Mouse (Mus musculus): Measurements from ENCODE around the gene Jpt1. TPM values are rescaled to one million over a fixed set of nuclear protein-coding genes. Genes with fewer than 3 reads are reported as not detected.

Gene Jpt1
- polyA plus RNA-seq, 1 experiment from 2014 or later: 1,336 TPM

DNA sequence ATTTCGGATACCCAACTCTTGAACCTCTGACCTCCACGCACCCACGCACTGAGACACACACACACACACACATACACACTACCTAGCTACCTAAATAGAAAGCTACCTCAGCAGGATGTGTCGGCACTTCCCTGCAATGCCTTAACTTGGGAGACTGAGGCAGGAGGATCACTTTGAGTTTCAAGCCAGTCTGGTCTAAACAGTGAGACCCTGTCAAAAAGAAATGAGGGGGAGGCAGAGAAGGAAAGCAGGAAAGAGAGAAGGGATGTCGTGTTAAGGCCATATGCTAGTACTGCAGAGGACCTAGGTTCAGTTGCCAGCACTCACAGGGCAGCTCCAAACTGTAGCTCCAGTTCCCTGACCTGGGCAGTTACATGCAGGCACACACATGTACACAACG lies 834 bp upstream of the Jpt1 start:
- ATAC-seq: no peak
- peaks cover 21% of the 10 kb centered on the region for H3K4me1 ChIP-seq (ENCODE audit: control insufficient read depth, insufficient read depth, low read depth, low read length)
- H3K4me2 ChIP-seq (ENCODE audit: low read length): no peak overlapping the region
- 76% methylated on average over 6 of the region's 6 CpGs for WGBS
- no peaks in the 10 kb centered on the region for H3K9me3 ChIP-seq (ENCODE audit: control insufficient read depth, low read length)
- no peak overlapping the region for H3K27ac ChIP-seq (ENCODE audit: low read depth, low read length)
- no peak overlapping the region for H3K4me3 ChIP-seq (ENCODE audit: low read length)
- no peaks in the 10 kb centered on the region for H3K36me3 ChIP-seq (ENCODE audit: control insufficient read depth, insufficient read depth, low read length)
- H3K27me3 ChIP-seq (replicated peaks; ENCODE audit: control insufficient read depth, insufficient read depth, low read length): no peaks in the 10 kb centered on the region
- no peak overlapping the region for H3K9ac ChIP-seq (ENCODE audit: low read depth, low read length)

- H3K27ac ChIP-seq (ENCODE audit: low read depth, low read length): peak overlapping the region; percentile 94
- WGBS: under 1% methylated on average over 57 of the region's 57 CpGs
- H3K9ac ChIP-seq (ENCODE audit: low read depth, low read length): peak overlapping the region; percentile 100
- H3K27me3 ChIP-seq (replicated peaks; ENCODE audit: control insufficient read depth, insufficient read depth, low read length): no peaks in the 10 kb centered on the region
- no peaks in the 10 kb centered on the region for H3K36me3 ChIP-seq (ENCODE audit: control insufficient read depth, insufficient read depth, low read length)
- peak; percentile 69 for ATAC-seq
- H3K4me2 ChIP-seq (ENCODE audit: low read length): peak overlapping the region; percentile 84
- peak overlapping the region; percentile 100 for H3K4me3 ChIP-seq (ENCODE audit: low read length)
- H3K4me1 ChIP-seq (ENCODE audit: control insufficient read depth, insufficient read depth, low read depth, low read length): peaks cover 30% of the 10 kb centered on the region
- H3K9me3 ChIP-seq (ENCODE audit: control insufficient read depth, low read length): no peaks in the 10 kb centered on the region
Measured at GRCm38 (mm10) chr11:115513271-115514237, 633 bp downstream of the Jpt1 start.

DNA sequence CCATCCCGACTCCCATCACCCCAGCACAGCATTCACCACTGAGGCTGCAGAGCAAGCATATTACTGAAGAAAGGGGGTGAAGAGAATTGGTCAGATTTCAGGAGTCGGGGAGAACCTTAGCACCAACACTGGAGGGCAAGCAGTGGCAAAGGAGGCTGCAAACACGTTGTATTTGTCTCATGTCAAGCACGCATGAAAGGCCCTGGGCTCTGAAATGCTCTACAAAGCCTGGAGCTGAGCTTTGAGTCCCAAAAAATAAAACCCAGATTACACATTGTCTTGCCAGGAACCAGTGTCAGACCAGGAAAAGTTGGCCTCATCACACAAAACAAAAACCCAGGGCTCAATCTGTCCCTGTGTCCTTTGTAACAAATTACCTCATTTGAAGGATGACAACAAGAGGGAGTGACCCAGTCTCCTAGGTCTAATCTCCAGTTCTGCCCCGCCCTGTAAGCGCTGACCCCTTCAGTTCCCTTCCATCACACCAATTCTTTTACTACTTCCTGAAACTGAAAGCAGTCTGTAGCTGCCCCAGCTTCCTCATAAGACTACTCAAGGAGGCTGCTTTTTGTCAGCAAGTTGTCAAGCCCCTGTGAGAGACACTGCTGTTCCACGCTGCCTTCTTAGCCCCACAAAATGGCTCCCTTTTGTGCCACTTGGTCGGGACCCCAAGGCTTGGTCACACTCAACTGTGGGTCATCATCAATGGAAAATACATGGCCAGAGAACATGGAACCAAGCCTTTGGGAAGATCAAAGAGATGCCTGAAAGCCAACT lies 1.6 kb downstream of the Jpt1 start:
- Histone ChIP-seq H3K4me3 (ENCODE audit: low read length) (peak overlapping the region; percentile 100), H3K27ac (ENCODE audit: low read depth, low read length) (peak overlapping the region; percentile 94), H3K4me1 (ENCODE audit: control insufficient read depth, insufficient read depth, low read depth, low read length) (peaks cover 39% of the 10 kb centered on the region), H3K9me3 (ENCODE audit: control insufficient read depth, low read length) (no peaks in the 10 kb centered on the region), H3K27me3 (replicated peaks; ENCODE audit: control insufficient read depth, insufficient read depth, low read length) (no peaks in the 10 kb centered on the region), H3K36me3 (ENCODE audit: control insufficient read depth, insufficient read depth, low read length) (no peaks in the 10 kb centered on the region), H3K4me2 (ENCODE audit: low read length) (peak overlapping the region; percentile 84), H3K9ac (ENCODE audit: low read depth, low read length) (peak overlapping the region; percentile 100)
- ATAC-seq: no peak
- WGBS: 13% methylated on average over 8 of the region's 8 CpGs

GRCm38 (mm10) chr11:115512004-115512403 lies 2.2 kb downstream of the Jpt1 start:
- peak overlapping the region; percentile 100 for H3K4me3 ChIP-seq (ENCODE audit: low read length)
- H3K27ac ChIP-seq (ENCODE audit: low read depth, low read length): peak overlapping the region; percentile 94
- peak overlapping the region; percentile 84 for H3K4me2 ChIP-seq (ENCODE audit: low read length)
- peak overlapping the region; percentile 100 for H3K9ac ChIP-seq (ENCODE audit: low read depth, low read length)
- H3K36me3 ChIP-seq (ENCODE audit: control insufficient read depth, insufficient read depth, low read length): no peaks in the 10 kb centered on the region
- no peaks in the 10 kb centered on the region for H3K9me3 ChIP-seq (ENCODE audit: control insufficient read depth, low read length)
- peaks cover 42% of the 10 kb centered on the region for H3K4me1 ChIP-seq (ENCODE audit: control insufficient read depth, insufficient read depth, low read depth, low read length)
- no peaks in the 10 kb centered on the region for H3K27me3 ChIP-seq (replicated peaks; ENCODE audit: control insufficient read depth, insufficient read depth, low read length)
- ATAC-seq: no peak
- WGBS: 12% methylated on average over 3 of the region's 3 CpGs

GRCm38 (mm10) chr11:115511121-115511520 lies 3.1 kb downstream of the Jpt1 start:
- 43% methylated on average over 2 of the region's 2 CpGs for WGBS
- H3K27me3 ChIP-seq (replicated peaks; ENCODE audit: control insufficient read depth, insufficient read depth, low read length): no peaks in the 10 kb centered on the region
- H3K9ac ChIP-seq (ENCODE audit: low read depth, low read length): peak overlapping the region; percentile 100
- peak overlapping the region; percentile 94; the same call in 1 of the 2 replicates for H3K27ac ChIP-seq (ENCODE audit: low read depth, low read length)
- H3K4me3 ChIP-seq (ENCODE audit: low read length): peak overlapping the region; percentile 100
- peaks cover 43% of the 10 kb centered on the region for H3K4me1 ChIP-seq (ENCODE audit: control insufficient read depth, insufficient read depth, low read depth, low read length)
- H3K4me2 ChIP-seq (ENCODE audit: low read length): peak overlapping the region; percentile 84
- H3K9me3 ChIP-seq (ENCODE audit: control insufficient read depth, low read length): no peaks in the 10 kb centered on the region
- no peak for ATAC-seq
- H3K36me3 ChIP-seq (ENCODE audit: control insufficient read depth, insufficient read depth, low read length): no peaks in the 10 kb centered on the region

DNA sequence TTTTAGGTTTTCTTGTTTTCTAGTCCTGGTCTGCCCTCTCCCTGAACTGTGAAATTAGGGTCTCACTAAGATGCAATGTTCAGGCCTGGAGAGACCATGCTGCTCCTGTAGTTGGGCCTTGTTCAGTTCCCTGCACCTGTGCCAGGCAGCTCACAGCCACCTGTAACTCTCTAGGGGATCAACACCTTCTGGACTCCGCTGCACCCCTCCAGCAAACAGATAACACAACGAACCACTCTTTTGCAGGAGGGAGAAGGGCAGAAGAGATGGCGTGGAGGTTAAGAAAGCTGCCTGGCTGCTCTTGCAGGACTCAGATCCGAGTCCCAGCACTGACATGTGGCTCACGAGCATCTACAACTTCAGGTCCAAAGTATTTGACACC lies 3.7 kb downstream of the Jpt1 start:
- H3K4me3 ChIP-seq (ENCODE audit: low read length): peak overlapping the region; percentile 100
- H3K4me2 ChIP-seq (ENCODE audit: low read length): peak overlapping the region; percentile 84
- no peaks in the 10 kb centered on the region for H3K9me3 ChIP-seq (ENCODE audit: control insufficient read depth, low read length)
- no peaks in the 10 kb centered on the region for H3K36me3 ChIP-seq (ENCODE audit: control insufficient read depth, insufficient read depth, low read length)
- no peak for ATAC-seq
- H3K27me3 ChIP-seq (replicated peaks; ENCODE audit: control insufficient read depth, insufficient read depth, low read length): no peaks in the 10 kb centered on the region
- peaks cover 43% of the 10 kb centered on the region for H3K4me1 ChIP-seq (ENCODE audit: control insufficient read depth, insufficient read depth, low read depth, low read length)
- no peak overlapping the region for H3K27ac ChIP-seq (ENCODE audit: low read depth, low read length)
- WGBS: 43% methylated on average over 5 of the region's 5 CpGs
- peak overlapping the region; percentile 100 for H3K9ac ChIP-seq (ENCODE audit: low read depth, low read length)

DNA sequence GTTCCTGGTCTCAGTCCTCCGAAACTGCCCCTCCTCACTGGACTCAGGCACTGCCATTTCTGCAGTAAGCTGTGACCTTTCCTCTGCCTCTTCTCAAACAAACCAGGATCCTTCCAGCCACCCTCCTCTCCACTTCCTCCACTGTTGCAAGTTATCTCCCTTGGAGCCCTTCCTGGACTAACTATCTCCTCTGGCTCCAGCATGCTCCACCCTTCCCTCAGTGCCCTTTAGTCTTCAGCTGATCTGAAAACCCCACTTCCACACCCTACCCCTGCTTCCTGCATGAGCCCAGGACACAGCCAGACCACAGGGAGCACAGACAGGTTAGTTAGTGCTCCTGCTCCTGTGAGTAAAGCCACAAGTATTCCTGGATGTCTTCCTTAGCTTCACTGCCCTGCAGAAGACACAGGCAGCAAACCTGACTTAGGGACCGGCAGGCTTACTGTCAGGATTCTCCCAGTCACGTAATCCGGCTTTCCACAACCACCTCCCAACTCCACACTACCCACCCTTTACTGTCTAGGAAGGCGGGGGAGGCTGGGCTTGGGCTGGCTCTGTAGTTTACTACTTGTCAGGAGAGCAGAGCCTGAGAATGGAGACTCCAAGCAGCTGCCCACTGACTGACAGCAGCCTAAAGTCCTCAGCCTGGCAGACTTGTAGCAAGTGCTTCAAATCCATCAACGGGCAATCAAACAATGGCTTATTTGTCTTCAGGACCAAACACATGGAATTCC lies 4.2 kb downstream of the Jpt1 start:
- H3K27ac ChIP-seq (ENCODE audit: low read depth, low read length): no peak overlapping the region
- ATAC-seq: no peak
- H3K9me3 ChIP-seq (ENCODE audit: control insufficient read depth, low read length): no peaks in the 10 kb centered on the region
- H3K4me1 ChIP-seq (ENCODE audit: control insufficient read depth, insufficient read depth, low read depth, low read length): peaks cover 43% of the 10 kb centered on the region
- H3K27me3 ChIP-seq (replicated peaks; ENCODE audit: control insufficient read depth, insufficient read depth, low read length): no peaks in the 10 kb centered on the region
- peak overlapping the region; percentile 84 for H3K4me2 ChIP-seq (ENCODE audit: low read length)
- H3K36me3 ChIP-seq (ENCODE audit: control insufficient read depth, insufficient read depth, low read length): no peaks in the 10 kb centered on the region
- H3K4me3 ChIP-seq (ENCODE audit: low read length): peak overlapping the region; percentile 100
- WGBS: 22% methylated on average over 6 of the region's 6 CpGs
- peak overlapping the region; percentile 40 for H3K9ac ChIP-seq (ENCODE audit: low read depth, low read length)

DNA sequence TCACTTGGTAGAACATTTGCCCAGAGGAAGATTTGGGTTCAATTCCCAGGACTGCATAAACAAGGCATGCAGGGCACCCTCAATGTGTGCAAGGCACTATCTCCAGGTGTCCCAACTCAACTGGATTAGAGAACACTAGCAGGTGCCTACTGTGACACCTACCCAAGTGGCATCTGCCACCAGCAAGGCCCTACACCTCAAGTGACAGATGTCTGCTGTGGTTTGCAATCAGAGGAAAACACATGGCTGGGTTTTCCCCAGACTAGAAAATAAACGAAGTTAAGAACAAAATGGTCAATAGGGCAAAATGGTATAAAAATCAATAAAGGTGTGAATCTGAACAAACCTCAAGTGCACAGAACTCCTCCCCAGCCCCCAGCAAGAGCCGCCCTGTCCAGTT lies 6.1 kb downstream of the Jpt1 start:
- WGBS: 83% methylated on average over 2 of the region's 2 CpGs
- H3K9ac ChIP-seq (ENCODE audit: low read depth, low read length): no peak overlapping the region

More for the DNA sequence above, 6.1 kb downstream of the Jpt1 start:
- H3K4me1 ChIP-seq (ENCODE audit: control insufficient read depth, insufficient read depth, low read depth, low read length): peaks cover 43% of the 10 kb centered on the region
- no peak overlapping the region for H3K4me3 ChIP-seq (ENCODE audit: low read length)
- no peaks in the 10 kb centered on the region for H3K27me3 ChIP-seq (replicated peaks; ENCODE audit: control insufficient read depth, insufficient read depth, low read length)
- no peak for ATAC-seq
- no peak overlapping the region for H3K4me2 ChIP-seq (ENCODE audit: low read length)
- no peak overlapping the region for H3K27ac ChIP-seq (ENCODE audit: low read depth, low read length)
- no peaks in the 10 kb centered on the region; the same call in 1 of the 2 replicates for H3K36me3 ChIP-seq (ENCODE audit: control insufficient read depth, insufficient read depth, low read length)
- H3K9me3 ChIP-seq (ENCODE audit: control insufficient read depth, low read length): no peaks in the 10 kb centered on the region

Data from hindbrain, embryonic 16.5 days (tissue).